Mouse (Mus musculus): ENCODE measurements around the gene Pdpr.

- no peak for TF ChIP-seq GATA1 (IDR thresholded peaks at IDR 0.05; ENCODE audit: low read length)
- no peak for TF ChIP-seq TAL1 (IDR thresholded peaks at IDR 0.05; ENCODE audit: low read length)
Measured at GRCm38 (mm10) chr8:111171661-111172060, 77.2 kb downstream of the Pdpr start.

Measured in erythroblast, embryonic 14.5 days (primary cell).